22 mouse cellular contexts compared by ENCODE assay signal in genomic region chr6:76007783-76008406, GRCm38 (mm10).
"Had no signal": no experiment of that assay in that cellular context is flagged by ENCODE, and none has a peak within 500 bp of the region (broad histone marks: within the 10 kb centered on the region; RNA-seq: fewer than 3 reads in every experiment).

No protein-coding gene starts in this region.

- H3K4me2 ChIP-seq: limb, embryonic 13.5 days; liver, embryonic 12.5 days; liver, embryonic 15.5 days; lung, embryonic 15.5 days; neural tube, embryonic 13.5 days; stomach, embryonic 15.5 days had no signal

- H3K27ac ChIP-seq: limb, embryonic 10.5 days; limb, embryonic 13.5 days; liver, embryonic 12.5 days; liver, embryonic 15.5 days; lung, embryonic 15.5 days; midbrain, embryonic 10.5 days; neural tube, embryonic 13.5 days; stomach, embryonic 15.5 days had no signal

- ATAC-seq: liver, embryonic 12.5 days had no signal

- H3K9ac ChIP-seq: limb, embryonic 13.5 days; liver, embryonic 12.5 days; liver, embryonic 15.5 days; lung, embryonic 15.5 days; neural tube, embryonic 13.5 days; stomach, embryonic 15.5 days had no signal

- H3K9me3 ChIP-seq: limb, embryonic 10.5 days; limb, embryonic 13.5 days; liver, embryonic 12.5 days; liver, embryonic 15.5 days; lung, embryonic 15.5 days; megakaryocyte, embryonic 14.5 days; midbrain, embryonic 10.5 days; neural tube, embryonic 13.5 days; stomach, embryonic 15.5 days had no signal

- H3K4me1 ChIP-seq: limb, embryonic 10.5 days; limb, embryonic 13.5 days; liver, embryonic 12.5 days; liver, embryonic 15.5 days; lung, embryonic 15.5 days; megakaryocyte, embryonic 14.5 days; midbrain, embryonic 10.5 days; neural tube, embryonic 13.5 days; stomach, embryonic 15.5 days had no signal

- H3K4me3 ChIP-seq: limb, embryonic 10.5 days; limb, embryonic 13.5 days; liver, embryonic 12.5 days; liver, embryonic 15.5 days; lung, embryonic 15.5 days; megakaryocyte, embryonic 14.5 days; midbrain, embryonic 10.5 days; myocyte; neural tube, embryonic 13.5 days; stomach, embryonic 15.5 days had no signal

- H3K36me3 ChIP-seq: limb, embryonic 10.5 days; limb, embryonic 13.5 days; liver, embryonic 12.5 days; liver, embryonic 15.5 days; lung, embryonic 15.5 days; midbrain, embryonic 10.5 days; neural tube, embryonic 13.5 days; stomach, embryonic 15.5 days had no signal

- DNase-seq: kidney, adult 9 months; kidney, postnatal 14 days; kidney, postnatal 4 days; liver; lung, adult 18-20 months; lung, postnatal 10 days; lung, postnatal 36 days; retina, postnatal 1 day; right cerebral cortex, postnatal 25 days; spleen, adult 18-20 months; thymus, adult 18-20 months; thymus, postnatal 36 days had no signal

- H3K27me3 ChIP-seq: limb, embryonic 13.5 days; liver, embryonic 12.5 days; liver, embryonic 15.5 days; lung, embryonic 15.5 days; megakaryocyte, embryonic 14.5 days; neural tube, embryonic 13.5 days; stomach, embryonic 15.5 days had no signal
